Mouse (Mus musculus) MEL (cell line): ENCODE results near the gene Olfr656. TPM values are rescaled to one million over a fixed set of nuclear protein-coding genes. Genes with fewer than 3 reads are reported as not detected.

Source experiments
- DNase-seq: peaks from one replicate; pipeline ENCODE4 v3.0.0; 2011; ENCODE audit warnings: low read depth, low spot score
- H3K27ac ChIP-seq: 2 replicates; pipeline ENCODE4 v1.5.1; 2012; ENCODE audit warnings: low read depth, mild to moderate bottlenecking, control low read depth, low read length, moderate library complexity; ENCODE audit not compliant: control insufficient read depth
- H3K27me3 ChIP-seq, 2 experiments: fragments of 150-350 bp in 1 of 2; sonication (generic) in 1 of 2; 2 replicates each; pipeline ENCODE4 v1.6.1; 2012; ENCODE audit warnings: low read length in 2 of 2, mild to moderate bottlenecking in 2 of 2, improper control_type of control experiment in 1 of 2, moderate library complexity in 1 of 2; ENCODE audit not compliant: insufficient read depth in 2 of 2, control insufficient read depth in 1 of 2
- H3K36me3 ChIP-seq, 2 experiments: 2 replicates each; pipeline ENCODE4 v1.6.1; 2012 to 2014; ENCODE audit warnings: low read length in 2 of 2, improper control_type of control experiment in 1 of 2, inconsistent platforms in 1 of 2, mild to moderate bottlenecking in 1 of 2; ENCODE audit not compliant: insufficient read depth in 2 of 2, control insufficient read depth in 1 of 2
- H3K4me1 ChIP-seq, 2 experiments: fragments of 150-350 bp in 1 of 2; sonication (generic) in 1 of 2; 2 replicates each; pipeline ENCODE4 v1.6.1; 2012; ENCODE audit warnings: low read length in 2 of 2, improper control_type of control experiment in 1 of 2, mild to moderate bottlenecking in 1 of 2; ENCODE audit not compliant: insufficient read depth in 2 of 2, control insufficient read depth in 1 of 2
- H3K4me3 ChIP-seq, 2 experiments: fragments of 150-350 bp in 1 of 2; sonication (generic) in 1 of 2; 2 replicates each; pipeline ENCODE4 v1.5.1; 2012; ENCODE audit warnings: low read depth in 2 of 2, low read length in 2 of 2, mild to moderate bottlenecking in 2 of 2, moderate library complexity in 2 of 2, control low read depth in 1 of 2, improper control_type of control experiment in 1 of 2; ENCODE audit not compliant: control insufficient read depth in 1 of 2, insufficient read depth in 1 of 2
- H3K79me2 ChIP-seq: 2 replicates; pipeline ENCODE4 v1.6.1; 2012; ENCODE audit warnings: mild to moderate bottlenecking, low read length, moderate library complexity; ENCODE audit not compliant: control insufficient read depth, poor library complexity, insufficient read depth
- H3K9ac ChIP-seq: 2 replicates; pipeline ENCODE4 v1.6.1; 2012; ENCODE audit warnings: low read depth, mild to moderate bottlenecking, control low read depth, low read length, moderate library complexity; ENCODE audit not compliant: control insufficient read depth, poor library complexity, severe bottlenecking
- H3K9me3 ChIP-seq: fragments of 150-350 bp; sonication (generic); replicated peaks from 2 replicates; pipeline ENCODE4 v1.6.1; 2012; ENCODE audit warnings: mild to moderate bottlenecking, low read length, improper control_type of control experiment, moderate library complexity; ENCODE audit not compliant: insufficient read depth
- CHD2 ChIP-seq: IDR thresholded peaks from 2 replicates; pipeline ENCODE4 v1.6.1; 2011; ENCODE audit warnings: low read length, improper control_type of control experiment
- CTCF ChIP-seq, 3 experiments: IDR thresholded peaks in 2 of 3; conservative IDR thresholded peaks in 1 of 3; 2 replicates each; pipeline ENCODE4 v1.5.1; 2011 to 2012; ENCODE audit warnings: low read length in 3 of 3, low read depth in 2 of 3, mild to moderate bottlenecking in 2 of 3, improper control_type of control experiment in 1 of 3, inconsistent platforms in 1 of 3, mixed read lengths in 1 of 3, moderate library complexity in 1 of 3; ENCODE audit not compliant: control insufficient read depth in 1 of 3, insufficient read depth in 1 of 3, poor library complexity in 1 of 3, severe bottlenecking in 1 of 3
- ETS1 ChIP-seq: IDR thresholded peaks from 2 replicates; pipeline ENCODE4 v1.6.1; 2012; ENCODE audit warnings: low read depth, mild to moderate bottlenecking, inconsistent platforms, low read length, improper control_type of control experiment, moderate library complexity
- GABPA ChIP-seq: IDR thresholded peaks from 2 replicates; pipeline ENCODE4 v1.6.1; 2012; ENCODE audit warnings: low read depth, mild to moderate bottlenecking, inconsistent platforms, low read length, improper control_type of control experiment, moderate library complexity
- GATA1 ChIP-seq: IDR thresholded peaks from 2 replicates; pipeline ENCODE4 v1.6.1; 2011; ENCODE audit warnings: low read depth, low read length, improper control_type of control experiment
- JUND ChIP-seq: IDR thresholded peaks from 2 replicates; pipeline ENCODE4 v1.6.1; 2011; ENCODE audit warnings: low read depth, mild to moderate bottlenecking, improper control_type of control experiment, low read length
- KAT2A ChIP-seq: conservative IDR thresholded peaks from 2 replicates; pipeline ENCODE4 v1.6.1; 2012; ENCODE audit warnings: low read depth, low read length, improper control_type of control experiment, inconsistent platforms
- MEF2A ChIP-seq: IDR thresholded peaks from 2 replicates; pipeline ENCODE4 v1.6.1; 2014; ENCODE audit warnings: low read depth, mild to moderate bottlenecking, inconsistent platforms, low read length, improper control_type of control experiment; ENCODE audit not compliant: poor library complexity, insufficient replicate concordance, severe bottlenecking; ENCODE audit errors: extremely low read depth
- MYC ChIP-seq: IDR thresholded peaks from 2 replicates; pipeline ENCODE4 v1.6.1; 2011; ENCODE audit warnings: low read depth, mild to moderate bottlenecking, low read length, improper control_type of control experiment, moderate library complexity
- NELFE ChIP-seq: IDR thresholded peaks from 2 replicates; pipeline ENCODE4 v1.6.1; 2011; ENCODE audit warnings: low read depth, low read length, improper control_type of control experiment
- POLR2AphosphoS2 ChIP-seq: IDR thresholded peaks from 2 replicates; pipeline ENCODE4 v1.6.1; 2011; ENCODE audit warnings: low read length, improper control_type of control experiment
- SMC3 ChIP-seq: IDR thresholded peaks from 2 replicates; pipeline ENCODE4 v1.6.1; 2011; ENCODE audit warnings: low read depth, low read length, improper control_type of control experiment
- TBP ChIP-seq: IDR thresholded peaks from 2 replicates; pipeline ENCODE4 v1.8.0; 2011; ENCODE audit warnings: low read depth, low read length, improper control_type of control experiment
- TCF12 ChIP-seq: IDR thresholded peaks from 2 replicates; pipeline ENCODE4 v1.6.1; 2014; ENCODE audit warnings: low read depth, mild to moderate bottlenecking, inconsistent platforms, low read length, improper control_type of control experiment, moderate library complexity
- UBTF ChIP-seq: IDR thresholded peaks from 2 replicates; pipeline ENCODE4 v1.6.1; 2012; ENCODE audit warnings: low read depth, mild to moderate bottlenecking, inconsistent platforms, low read length, improper control_type of control experiment, moderate library complexity, borderline replicate concordance; ENCODE audit not compliant: insufficient read depth
- USF1 ChIP-seq: IDR thresholded peaks from 2 replicates; pipeline ENCODE4 v1.6.1; 2014; ENCODE audit warnings: low read depth, mild to moderate bottlenecking, inconsistent platforms, low read length, improper control_type of control experiment, moderate library complexity
- ZMIZ1 ChIP-seq: IDR thresholded peaks from 2 replicates; pipeline ENCODE4 v1.6.1; 2012; ENCODE audit warnings: low read depth, mild to moderate bottlenecking, inconsistent platforms, low read length, improper control_type of control experiment, moderate library complexity
- ZNF384 ChIP-seq: IDR thresholded peaks from 2 replicates; pipeline ENCODE4 v1.6.1; 2012; ENCODE audit warnings: low read depth, mild to moderate bottlenecking, inconsistent platforms, low read length, improper control_type of control experiment
- polyA plus RNA-seq, 2 experiments: library from polyadenylated mRNA; stranded (reverse) in 1 of 2; unstranded in 1 of 2; fragments of >175 nt in 1 of 2; fragments of >200 nt in 1 of 2; gene quantifications; 2 replicates each; pipeline versions ENCODE4 v1.2.1 to v1.2.4; 2012; ENCODE audit warnings: low replicate concordance in 2 of 2, low read depth in 1 of 2; ENCODE audit not compliant: insufficient read length in 2 of 2, insufficient read depth in 1 of 2, missing spikeins in 1 of 2
- total RNA-seq: library from RNA; depleted of rRNA; stranded (reverse); fragments of 300-350 nt; gene quantifications from 2 replicates; pipeline ENCODE4 v1.2.3, GENCODE M21; 2012

Gene Olfr656
- total and polyA plus RNA-seq, 3 experiments = not detected

DNA sequence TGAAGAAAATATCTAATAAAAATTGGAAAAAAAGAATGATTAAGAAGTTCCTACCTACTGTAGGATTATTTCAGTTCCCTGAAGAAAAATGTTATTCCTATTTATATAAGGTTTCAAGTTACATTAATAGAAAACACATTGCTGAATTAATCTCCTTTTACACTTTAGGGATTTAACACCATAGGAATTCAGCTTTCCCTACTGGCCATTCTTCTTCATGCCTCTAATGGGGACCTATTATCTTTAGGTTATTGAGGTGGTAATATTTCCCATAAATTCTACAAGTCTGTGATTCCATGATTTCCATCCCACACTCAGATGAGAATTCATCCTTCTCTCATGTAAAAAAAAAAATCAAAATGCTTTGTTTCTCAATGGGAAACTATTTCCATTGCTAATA is 10.7 kb downstream of the Olfr656 start, which contains the start of gene Olfr657:
Gene Olfr657 (plus strand): TSS at position 301 of the 400 bp plus-strand sequence.
- Histone ChIP-seq H3K4me3 (no peak within 1 kb of the TSS), H3K4me1 (no peaks in the 10 kb centered on the region), H3K9ac (no peak within 1 kb of the TSS), H3K79me2 (no peaks in the 10 kb centered on the region), H3K9me3 (no peaks in the 10 kb centered on the region), H3K27me3 (no peaks in the 10 kb centered on the region), H3K36me3 (no peaks in the 10 kb centered on the region), H3K27ac (no peak within 1 kb of the TSS)
- no peak for TF ChIP-seq MYC
- no peak for TF ChIP-seq UBTF
- no peak for TF ChIP-seq JUND
- TF ChIP-seq CTCF (IDR thresholded peaks at IDR 0.05 in 2 of 3, conservative IDR thresholded peaks at IDR 0.05 in 1 of 3; ENCODE audit: control insufficient read depth in 1 of 3, insufficient read depth in 1 of 3, low read depth in 2 of 3, low read length in 3 of 3, poor library complexity in 1 of 3, severe bottlenecking in 1 of 3) = no peak
- no peak for TF ChIP-seq SMC3
- TF ChIP-seq TCF12 = no peak
- no peak for TF ChIP-seq GATA1
- TF ChIP-seq GABPA = no peak
- no peak for TF ChIP-seq POLR2AphosphoS2
- TF ChIP-seq ZMIZ1 = no peak
- TF ChIP-seq USF1 = no peak
- TF ChIP-seq CHD2 = no peak
- TF ChIP-seq KAT2A = no peak
- DNase-seq = no peak

DNA sequence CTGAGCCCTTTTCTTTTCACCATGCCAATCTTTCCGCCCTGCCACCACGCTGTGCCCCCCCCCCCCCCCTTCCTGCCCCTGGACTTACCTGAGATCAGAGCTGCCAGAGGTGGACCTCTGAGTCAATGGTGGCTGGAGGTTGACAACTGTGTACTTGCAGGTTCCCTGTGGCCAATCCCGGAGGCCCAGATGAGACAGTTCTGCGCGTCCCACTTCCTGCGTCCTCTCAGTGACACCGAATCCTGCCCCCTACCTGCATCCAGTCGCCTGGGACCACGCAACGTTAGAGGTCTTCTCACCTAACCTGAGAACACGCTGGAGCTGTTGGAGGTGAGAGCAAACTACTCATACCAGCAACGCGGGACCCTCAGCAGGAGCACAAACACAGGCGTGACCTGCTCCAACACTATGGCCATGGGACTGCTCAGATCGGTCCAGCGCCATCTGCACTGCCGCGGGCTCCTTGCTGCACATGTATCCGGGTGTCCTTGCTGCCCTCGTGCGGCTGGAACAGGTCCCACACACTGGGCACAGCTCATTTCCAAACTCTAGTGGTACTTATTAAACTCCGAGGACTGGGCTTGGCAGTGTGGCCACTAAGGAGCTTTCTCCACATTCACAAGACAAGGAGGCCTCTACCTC is 33.2 kb downstream of the Olfr656 start, which contains the start of gene Olfr658:
Gene Olfr658 (minus strand): TSS at position 465 of the 642 bp plus-strand sequence.
- Histone ChIP-seq H3K9ac (no peak within 1 kb of the TSS), H3K27ac (no peak within 1 kb of the TSS), H3K27me3 (no peaks in the 10 kb centered on the region), H3K36me3 (no peaks in the 10 kb centered on the region), H3K4me1 (no peaks in the 10 kb centered on the region), H3K4me3 (no peak within 1 kb of the TSS), H3K79me2 (no peaks in the 10 kb centered on the region), H3K9me3 (no peaks in the 10 kb centered on the region)
- TF ChIP-seq NELFE (no peak), MEF2A (no peak), ZNF384 (no peak), TBP (no peak), ETS1 (no peak), POLR2AphosphoS2 (no peak)
- no peak for DNase-seq
